Mouse (Mus musculus): ENCODE measurements around the gene Zfp287. TPM values are rescaled to one million over a fixed set of nuclear protein-coding genes. Genes with fewer than 3 reads are reported as not detected.

Gene Zfp287
- total RNA-seq, 2 experiments from 2014 or later = 8.1 to 8.5 TPM

DNA sequence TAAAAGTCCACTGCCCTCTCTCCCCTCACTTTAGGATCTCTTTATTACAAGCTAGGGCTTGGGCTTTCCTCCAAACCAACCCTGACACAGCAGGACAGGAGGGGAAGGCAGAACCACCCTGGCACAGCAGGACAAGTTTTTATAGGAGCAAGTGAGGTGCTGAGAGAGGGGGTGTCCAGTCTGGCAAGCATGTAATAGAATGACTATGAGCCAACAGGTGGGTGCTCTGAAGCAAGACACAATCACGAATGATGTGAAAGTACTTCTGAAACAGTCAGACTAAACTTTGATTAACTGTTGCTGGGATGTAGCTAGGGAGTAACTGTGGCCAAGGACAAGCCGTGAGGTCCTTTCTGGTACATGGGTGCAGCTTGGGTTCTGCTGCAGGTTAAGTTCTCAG lies 25.6 kb downstream of the Zfp287 start:
- no peak for DNase-seq (ENCODE audit: low spot score in 2 of 2)

GRCm38 (mm10) chr11:62701218-62701617 lies 30.5 kb downstream of the Zfp287 start:
- DNase-seq (ENCODE audit: low spot score in 2 of 2) = no peak

DNA sequence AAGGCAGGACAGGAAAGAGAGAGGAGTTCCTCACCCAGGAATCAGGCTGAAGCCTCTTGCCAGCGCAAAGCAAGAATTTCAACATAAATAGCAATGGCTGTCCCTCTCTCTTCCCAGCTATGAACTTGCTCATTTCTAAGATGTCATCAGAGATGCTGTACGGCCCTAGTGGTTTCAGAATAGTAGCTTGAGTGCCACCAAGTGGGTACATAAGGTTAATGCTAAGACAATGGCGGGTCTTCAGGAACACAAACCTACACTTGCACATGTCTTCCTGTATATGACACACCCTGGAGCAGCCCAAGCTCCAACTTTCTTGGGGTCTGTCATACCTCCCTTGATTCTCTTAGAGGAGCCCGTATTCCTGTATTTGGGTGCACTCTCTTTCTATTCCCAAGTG lies 32.0 kb downstream of the Zfp287 start:
- DNase-seq (ENCODE audit: low spot score in 2 of 2) = no peak

GRCm38 (mm10) chr11:62695126-62695525 lies 36.6 kb downstream of the Zfp287 start:
- DNase-seq (ENCODE audit: low spot score in 2 of 2) = no peak

- peak in 1 of 2 experiments; percentile 18 for DNase-seq (ENCODE audit: low spot score in 2 of 2)
These were observed 38.2 kb downstream of the Zfp287 start for GRCm38 (mm10) chr11:62693299-62694184.

- no peak for DNase-seq (ENCODE audit: low spot score in 2 of 2)
These were observed 40.1 kb downstream of the Zfp287 start for GRCm38 (mm10) chr11:62691592-62691991.

- no peak for DNase-seq (ENCODE audit: low spot score in 2 of 2)
These were observed 51.8 kb downstream of the Zfp287 start for GRCm38 (mm10) chr11:62679954-62680353.

DNA sequence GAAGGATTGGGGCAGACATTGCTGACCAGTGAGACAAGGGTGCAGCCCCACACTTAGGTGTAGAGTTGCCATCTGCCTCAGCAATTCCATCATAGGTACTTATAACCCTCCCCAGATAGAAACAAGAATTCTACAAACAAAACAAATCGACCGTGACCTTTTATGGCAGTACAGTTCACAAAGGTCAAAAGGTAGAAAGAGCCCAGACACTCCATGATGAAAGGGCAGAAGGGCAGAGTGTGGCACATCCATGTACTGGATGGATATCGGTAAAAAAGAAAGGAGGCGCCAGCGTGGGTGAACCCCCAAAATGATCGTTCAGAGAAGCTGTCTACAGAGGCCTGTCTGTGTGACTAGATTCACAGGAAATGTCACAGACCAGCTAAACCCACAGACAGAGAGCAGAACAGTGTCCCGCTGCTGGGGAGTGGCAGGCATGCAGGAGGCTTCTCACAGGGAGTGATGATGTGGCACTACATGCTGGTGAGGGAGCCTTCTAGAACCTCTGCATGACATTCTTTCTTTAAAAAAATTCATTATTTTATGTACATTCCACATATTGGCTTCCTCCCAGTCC lies 52.8 kb downstream of the Zfp287 start:
- DNase-seq (ENCODE audit: low spot score in 2 of 2) = no peak

DNA sequence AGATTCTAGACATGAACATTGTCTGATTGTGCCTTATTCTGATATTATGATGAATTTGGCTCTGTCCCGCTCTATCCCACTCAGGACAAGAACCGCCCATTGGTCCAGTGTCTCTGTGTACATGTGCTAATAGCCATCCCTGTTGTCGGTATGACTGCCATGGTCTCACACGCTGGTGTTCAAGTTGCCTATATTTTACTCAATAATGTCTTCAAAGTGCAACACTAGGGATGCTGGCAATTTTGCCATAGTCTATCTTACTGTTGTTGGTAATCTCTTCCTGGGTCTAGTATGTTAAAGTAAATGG lies 55.5 kb downstream of the Zfp287 start:
- no peak for DNase-seq (ENCODE audit: low spot score in 2 of 2)

GRCm38 (mm10) chr11:62675480-62676289 lies 56.0 kb downstream of the Zfp287 start:
- DNase-seq (ENCODE audit: low spot score in 2 of 2) = peak in 1 of 2 experiments; percentile 50

GRCm38 (mm10) chr11:62670006-62670405 lies 61.7 kb downstream of the Zfp287 start:
- no peak for DNase-seq (ENCODE audit: low spot score in 2 of 2)

- DNase-seq (ENCODE audit: low spot score in 2 of 2) = no peak
These were observed 62.2 kb downstream of the Zfp287 start for GRCm38 (mm10) chr11:62669471-62669870.

- no peak for DNase-seq (ENCODE audit: low spot score in 2 of 2)
These were observed 62.7 kb downstream of the Zfp287 start for GRCm38 (mm10) chr11:62668986-62669385.

- DNase-seq (ENCODE audit: low spot score in 2 of 2) = no peak
These were observed 67.5 kb downstream of the Zfp287 start for GRCm38 (mm10) chr11:62664250-62664649.

GRCm38 (mm10) chr11:62660885-62661284 lies 70.8 kb downstream of the Zfp287 start:
- no peak for DNase-seq (ENCODE audit: low spot score in 2 of 2)

- no peak for DNase-seq (ENCODE audit: low spot score in 2 of 2)
These were observed 79.6 kb downstream of the Zfp287 start for GRCm38 (mm10) chr11:62652080-62652479.

- DNase-seq (ENCODE audit: low spot score in 2 of 2) = no peak
These were observed 80.1 kb downstream of the Zfp287 start for GRCm38 (mm10) chr11:62651563-62651962.

Other genes starting within 250 kb of the Zfp287 start
- gene Cenpv, start 192.6 kb downstream of the Zfp287 start, total RNA-seq (2021) = 10 to 100 TPM; 40.6 to 44.0 TPM
- 1,000 to 10,000 TPM; 1,464 to 1,492 TPM for gene Ubb, start 180.7 kb downstream of the Zfp287 start, total RNA-seq (2021)
- 1 to 10 TPM; 3.4 to 4.2 TPM for gene Trpv2, start 157.4 kb downstream of the Zfp287 start, total RNA-seq (2021)
- gene Lrrc75a, start 83.4 kb downstream of the Zfp287 start, total RNA-seq (2021) = 10 to 100 TPM; 47.8 to 53.0 TPM
- gene Mmgt2, start 83.2 kb downstream of the Zfp287 start, total RNA-seq (2021) = 10 to 100 TPM; 49.0 to 53.5 TPM
- gene Gm10428, start 21.2 kb upstream of the Zfp287 start, total RNA-seq (2021) = not detected
- 10 to 100 TPM in 1 of 2 experiments, 1 to 10 TPM in 1; 8.9 to 11.0 TPM for gene Zfp286, start 57.6 kb upstream of the Zfp287 start, total RNA-seq (2021)
- gene Trim16, start 88.3 kb upstream of the Zfp287 start, total RNA-seq (2021) = 10 to 100 TPM in 1 of 2 experiments, 1 to 10 TPM in 1; 9.9 to 11.7 TPM
- 1 to 10 TPM; 2.0 to 2.5 TPM for gene Fbxw10, start 115.2 kb upstream of the Zfp287 start, total RNA-seq (2021)
- 10 to 100 TPM; 34.4 to 41.1 TPM for gene Tvp23b, start 147.6 kb upstream of the Zfp287 start, total RNA-seq (2021)
- gene Cdrt4, start 219.3 kb upstream of the Zfp287 start, total RNA-seq (2021) = under 1 TPM in 1 of 2 experiments, not detected in 1; 0.73 TPM

Measured in adrenal gland, postnatal 4 days (tissue).